Mouse (Mus musculus): ENCODE measurements around the gene Nupl1. TPM values are rescaled to one million over a fixed set of nuclear protein-coding genes. Genes with fewer than 3 reads are reported as not detected.

The Nupl1 gene
- polyA plus RNA-seq, 1 experiment from 2014 or later: not detected

- Histone ChIP-seq H3K4me2 (ENCODE audit: low read length) (no peak overlapping the region), H3K9ac (ENCODE audit: low read depth, low read length) (no peak overlapping the region), H3K27me3 (ENCODE audit: insufficient read depth, low read length) (no peaks in the 10 kb centered on the region), H3K36me3 (ENCODE audit: insufficient read depth, low read length) (no peaks in the 10 kb centered on the region), H3K9me3 (replicated peaks; ENCODE audit: low read length) (no peaks in the 10 kb centered on the region), H3K4me3 (replicated peaks; ENCODE audit: low read depth, low read length) (no peak overlapping the region), H3K4me1 (replicated peaks; ENCODE audit: insufficient read depth, low read length) (no peaks in the 10 kb centered on the region; the same call in 1 of the 2 replicates), H3K27ac (no peak overlapping the region)
- no peak for TF ChIP-seq CTCF (IDR thresholded peaks at IDR 0.05; ENCODE audit: low read depth)
- ATAC-seq (replicated peaks; ENCODE audit: low FRiP score, low read depth): no peak
- WGBS: 68% methylated on average over 4 of the region's 4 CpGs
- DNase-seq (ENCODE audit: low spot score): no peak
These were observed 5.9 kb upstream of the Nupl1 start for GRCm38 (mm10) chr14:60257101-60257500.

GRCm38 (mm10) chr14:60256356-60256755 is 5.1 kb upstream of the Nupl1 start:
- 22% methylated on average over 3 of the region's 3 CpGs for WGBS
- no peak overlapping the region for H3K4me2 ChIP-seq (ENCODE audit: low read length)
- peak; percentile 36 for DNase-seq (ENCODE audit: low spot score)

GRCm38 (mm10) chr14:60254774-60255173 is 3.5 kb upstream of the Nupl1 start:
- no peak overlapping the region for H3K4me2 ChIP-seq (ENCODE audit: low read length)
- H3K36me3 ChIP-seq (ENCODE audit: insufficient read depth, low read length): no peaks in the 10 kb centered on the region
- no peak overlapping the region for H3K27ac ChIP-seq
- TF ChIP-seq CTCF (IDR thresholded peaks at IDR 0.05; ENCODE audit: low read depth): no peak
- no peaks in the 10 kb centered on the region; the same call in 1 of the 2 replicates for H3K4me1 ChIP-seq (replicated peaks; ENCODE audit: insufficient read depth, low read length)
- no peaks in the 10 kb centered on the region for H3K27me3 ChIP-seq (ENCODE audit: insufficient read depth, low read length)
- ATAC-seq (replicated peaks; ENCODE audit: low FRiP score, low read depth) (no peak), DNase-seq (ENCODE audit: low spot score) (no peak)
- no peak overlapping the region for H3K4me3 ChIP-seq (replicated peaks; ENCODE audit: low read depth, low read length)
- H3K9ac ChIP-seq (ENCODE audit: low read depth, low read length): no peak overlapping the region
- no peaks in the 10 kb centered on the region for H3K9me3 ChIP-seq (replicated peaks; ENCODE audit: low read length)

More at GRCm38 (mm10) chr14:60256356-60256755, 5.1 kb upstream of the Nupl1 start:
- 0 out of 2 replicates have a peak, but pooled peaks have one; percentile 6 for TF ChIP-seq CTCF (IDR thresholded peaks at IDR 0.05; ENCODE audit: low read depth)
- no peak overlapping the region for H3K4me3 ChIP-seq (replicated peaks; ENCODE audit: low read depth, low read length)
- H3K9ac ChIP-seq (ENCODE audit: low read depth, low read length): no peak overlapping the region
- H3K36me3 ChIP-seq (ENCODE audit: insufficient read depth, low read length): no peaks in the 10 kb centered on the region
- H3K27me3 ChIP-seq (ENCODE audit: insufficient read depth, low read length): no peaks in the 10 kb centered on the region
- H3K27ac ChIP-seq: no peak overlapping the region
- ATAC-seq (replicated peaks; ENCODE audit: low FRiP score, low read depth): no peak
- H3K4me1 ChIP-seq (replicated peaks; ENCODE audit: insufficient read depth, low read length): no peaks in the 10 kb centered on the region; the same call in 1 of the 2 replicates
- no peaks in the 10 kb centered on the region for H3K9me3 ChIP-seq (replicated peaks; ENCODE audit: low read length)

GRCm38 (mm10) chr14:60253466-60253865 is 2.2 kb upstream of the Nupl1 start:
- H3K36me3 ChIP-seq (ENCODE audit: insufficient read depth, low read length): no peaks in the 10 kb centered on the region

GRCm38 (mm10) chr14:60252004-60253000 is 1.1 kb upstream of the Nupl1 start:
- Histone ChIP-seq H3K9me3 (replicated peaks; ENCODE audit: low read length) (no peaks in the 10 kb centered on the region), H3K27me3 (ENCODE audit: insufficient read depth, low read length) (no peaks in the 10 kb centered on the region), H3K36me3 (ENCODE audit: insufficient read depth, low read length) (no peaks in the 10 kb centered on the region), H3K9ac (ENCODE audit: low read depth, low read length) (peak overlapping the region; percentile 80), H3K4me3 (replicated peaks; ENCODE audit: low read depth, low read length) (peak overlapping the region; percentile 98), H3K27ac (peak overlapping the region; percentile 96), H3K4me1 (replicated peaks; ENCODE audit: insufficient read depth, low read length) (no peaks in the 10 kb centered on the region; the same call in 1 of the 2 replicates), H3K4me2 (ENCODE audit: low read length) (peak overlapping the region; percentile 89)
- TF ChIP-seq CTCF (IDR thresholded peaks at IDR 0.05; ENCODE audit: low read depth): peak; percentile 25; the same call in 1 of the 2 replicates
- 20% methylated on average over 15 of the region's 15 CpGs for WGBS
- ATAC-seq (replicated peaks; ENCODE audit: low FRiP score, low read depth) (peak; percentile 40; the same call in 1 of the 2 replicates), DNase-seq (ENCODE audit: low spot score) (no peak)

More at GRCm38 (mm10) chr14:60253466-60253865, 2.2 kb upstream of the Nupl1 start:
- Histone ChIP-seq H3K9ac (ENCODE audit: low read depth, low read length) (no peak overlapping the region), H3K4me3 (replicated peaks; ENCODE audit: low read depth, low read length) (no peak overlapping the region), H3K4me1 (replicated peaks; ENCODE audit: insufficient read depth, low read length) (no peaks in the 10 kb centered on the region; the same call in 1 of the 2 replicates), H3K27me3 (ENCODE audit: insufficient read depth, low read length) (no peaks in the 10 kb centered on the region), H3K27ac (no peak overlapping the region), H3K4me2 (ENCODE audit: low read length) (no peak overlapping the region), H3K9me3 (replicated peaks; ENCODE audit: low read length) (no peaks in the 10 kb centered on the region)
- ATAC-seq (replicated peaks; ENCODE audit: low FRiP score, low read depth): no peak
- TF ChIP-seq CTCF (IDR thresholded peaks at IDR 0.05; ENCODE audit: low read depth): no peak
- no peak for DNase-seq (ENCODE audit: low spot score)
- WGBS: 91% methylated on average over 3 of the region's 3 CpGs

GRCm38 (mm10) chr14:60250879-60251278 is 352 bp downstream of the Nupl1 start:
- peak overlapping the region; percentile 98 for H3K4me3 ChIP-seq (replicated peaks; ENCODE audit: low read depth, low read length)
- under 1% methylated on average over 39 of the region's 39 CpGs for WGBS
- H3K4me2 ChIP-seq (ENCODE audit: low read length): peak overlapping the region; percentile 89
- H3K4me1 ChIP-seq (replicated peaks; ENCODE audit: insufficient read depth, low read length): no peaks in the 10 kb centered on the region; the same call in 1 of the 2 replicates
- H3K27me3 ChIP-seq (ENCODE audit: insufficient read depth, low read length): no peaks in the 10 kb centered on the region
- H3K9me3 ChIP-seq (replicated peaks; ENCODE audit: low read length): no peaks in the 10 kb centered on the region
- peak overlapping the region; percentile 95 for H3K27ac ChIP-seq
- ATAC-seq (replicated peaks; ENCODE audit: low FRiP score, low read depth) (peak; percentile 57), DNase-seq (ENCODE audit: low spot score) (peak; percentile 50)
- TF ChIP-seq CTCF (IDR thresholded peaks at IDR 0.05; ENCODE audit: low read depth): no peak
- 0 out of 2 replicates have a peak, but pooled peaks cover 2% of the 10 kb centered on the region for H3K36me3 ChIP-seq (ENCODE audit: insufficient read depth, low read length)
- H3K9ac ChIP-seq (ENCODE audit: low read depth, low read length): peak overlapping the region; percentile 96
